Mouse (Mus musculus): ENCODE data around the gene Usp29.

DNA sequence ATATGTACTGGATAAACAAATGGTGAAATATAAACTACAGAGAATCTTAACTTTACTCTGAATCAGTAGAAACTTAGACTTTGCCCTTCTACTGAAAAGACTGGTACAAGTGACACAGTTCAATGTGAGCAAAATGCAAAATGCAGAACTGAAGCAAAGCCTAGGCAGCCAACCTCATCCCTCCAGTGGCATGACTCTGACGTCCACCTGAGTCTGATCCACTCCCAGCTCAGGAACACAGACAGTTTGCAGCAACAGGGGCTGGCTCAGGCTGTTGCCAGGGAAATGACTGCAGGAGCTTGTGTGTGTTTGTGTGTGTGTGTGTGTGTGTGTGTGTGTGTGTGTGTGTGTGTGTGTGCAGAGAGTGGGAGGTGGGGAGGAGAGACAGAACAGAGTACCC is 147.8 kb downstream of the Usp29 start:
- TF ChIP-seq CTCF (IDR thresholded peaks at IDR 0.05; ENCODE audit: low read depth) (no peak), EP300 (IDR thresholded peaks at IDR 0.05; ENCODE audit: low read depth) (no peak)

All from liver, embryonic 14.5 days (tissue).